Mouse (Mus musculus) layer of hippocampus, adult 18-20 months (tissue): Measurements from ENCODE around the gene Bicc1. TPM values are rescaled to one million over a fixed set of nuclear protein-coding genes. Genes with fewer than 3 reads are reported as not detected.

Experiments used
- DNase-seq, 2 experiments: peaks; one replicate each; pipeline ENCODE4 v3.0.0; 2022; ENCODE audit warnings: low spot score in 2 of 2
- total RNA-seq, 2 experiments: library from RNA; stranded (reverse); gene quantifications; 2 replicates each; pipeline ENCODE4 v1.2.3; 2021

Gene Bicc1
- total RNA-seq, 2 experiments from 2014 or later = 3.6 to 4.1 TPM

DNA sequence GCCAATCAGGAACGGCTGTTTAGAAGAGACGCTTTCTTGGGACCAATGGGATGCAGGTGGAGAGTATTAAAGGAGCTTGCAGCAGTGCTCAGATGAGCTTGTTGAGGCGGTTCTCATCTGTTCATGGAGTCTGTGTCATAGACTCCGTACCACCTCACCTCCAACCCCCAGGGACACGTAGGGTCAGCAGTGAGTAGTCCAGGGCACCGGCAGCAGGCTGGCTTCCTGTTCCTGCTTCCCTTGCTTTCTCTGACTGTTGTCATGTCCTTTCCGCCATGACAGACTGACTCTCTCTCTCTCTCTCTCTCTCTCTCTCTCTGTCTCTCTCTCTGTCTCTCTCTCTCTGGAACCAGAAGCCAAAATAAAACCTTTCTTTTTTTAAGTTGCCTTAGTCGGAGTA lies 263.6 kb downstream of the Bicc1 start:
- no peak for DNase-seq

DNA sequence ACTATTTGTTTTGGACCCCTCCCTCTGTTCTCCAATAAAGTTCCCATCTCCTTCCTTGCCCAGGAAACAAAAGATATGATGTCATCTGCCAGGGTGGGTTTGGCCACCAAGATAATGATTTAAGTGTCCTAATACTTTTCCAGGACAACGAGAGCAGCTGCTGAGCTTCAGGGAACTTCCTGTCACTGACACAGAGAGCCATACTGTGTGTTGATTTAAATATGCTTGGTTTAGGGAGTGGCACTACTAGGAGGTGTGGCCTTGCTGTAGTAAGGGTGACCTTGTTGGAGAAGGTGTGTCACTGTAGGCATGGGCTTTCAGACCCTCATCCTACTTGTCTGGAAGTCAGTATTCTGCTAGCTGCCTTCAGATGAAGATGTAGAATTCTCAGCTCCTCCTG lies 281.5 kb downstream of the Bicc1 start:
- no peak for DNase-seq

DNA sequence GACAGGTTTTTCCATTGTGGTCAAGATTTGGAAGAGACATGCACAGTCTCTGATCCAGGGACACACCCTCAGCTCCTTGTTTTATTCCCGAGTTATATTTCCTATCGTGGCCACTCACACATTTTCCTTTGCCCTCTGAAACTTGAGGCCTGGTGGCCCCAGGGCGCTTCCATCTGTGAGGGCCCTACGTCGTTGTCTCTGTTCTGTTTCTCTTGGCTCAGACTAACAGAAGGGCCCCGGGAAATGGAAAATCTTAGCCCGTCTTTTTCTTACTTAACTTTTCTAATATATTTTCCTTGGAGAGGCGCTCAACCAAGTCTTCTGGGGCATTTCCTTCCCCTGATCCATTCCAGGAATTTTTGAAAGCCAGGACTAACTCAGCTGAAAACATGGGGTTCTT lies 281.9 kb downstream of the Bicc1 start:
- DNase-seq = no peak

DNA sequence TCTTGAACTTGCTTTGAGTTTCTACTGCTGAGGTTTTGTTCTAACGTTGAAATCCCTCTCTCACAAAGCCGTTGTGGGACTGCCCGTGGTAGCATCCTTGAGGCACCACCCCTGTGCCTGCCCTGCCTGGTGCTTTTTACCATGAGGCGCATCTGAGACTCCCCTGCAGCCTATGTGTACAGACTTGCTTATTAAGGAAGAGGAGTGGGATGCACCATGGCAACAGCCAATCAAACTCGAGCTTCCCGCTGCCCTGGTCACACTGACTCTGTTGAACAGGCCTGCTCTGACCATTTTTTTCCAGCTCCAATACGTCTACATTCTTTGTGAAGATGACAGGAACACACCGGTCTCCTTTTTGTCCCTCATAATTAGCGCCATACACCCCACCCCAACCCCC lies 283.0 kb downstream of the Bicc1 start:
- DNase-seq = no peak

DNA sequence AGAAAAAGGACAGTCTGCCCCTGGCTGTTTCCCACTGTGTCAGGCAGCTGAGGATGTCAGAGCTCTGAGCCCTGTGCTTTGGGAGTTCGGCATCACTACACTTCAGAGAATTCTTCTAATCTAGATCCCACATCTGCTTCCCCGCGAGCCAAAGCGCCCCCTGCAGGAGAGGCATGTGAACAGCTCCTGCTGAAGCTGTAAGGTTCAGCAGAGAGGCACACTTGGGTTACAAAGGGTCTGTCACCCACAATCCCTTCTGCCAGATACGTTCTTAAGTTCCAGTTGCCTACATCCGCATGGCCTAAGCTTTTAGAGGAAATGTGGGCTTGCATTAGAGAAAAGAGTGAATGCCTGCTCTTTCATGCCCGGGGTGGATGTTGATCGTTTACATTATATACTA lies 283.4 kb downstream of the Bicc1 start:
- no peak for DNase-seq

DNA sequence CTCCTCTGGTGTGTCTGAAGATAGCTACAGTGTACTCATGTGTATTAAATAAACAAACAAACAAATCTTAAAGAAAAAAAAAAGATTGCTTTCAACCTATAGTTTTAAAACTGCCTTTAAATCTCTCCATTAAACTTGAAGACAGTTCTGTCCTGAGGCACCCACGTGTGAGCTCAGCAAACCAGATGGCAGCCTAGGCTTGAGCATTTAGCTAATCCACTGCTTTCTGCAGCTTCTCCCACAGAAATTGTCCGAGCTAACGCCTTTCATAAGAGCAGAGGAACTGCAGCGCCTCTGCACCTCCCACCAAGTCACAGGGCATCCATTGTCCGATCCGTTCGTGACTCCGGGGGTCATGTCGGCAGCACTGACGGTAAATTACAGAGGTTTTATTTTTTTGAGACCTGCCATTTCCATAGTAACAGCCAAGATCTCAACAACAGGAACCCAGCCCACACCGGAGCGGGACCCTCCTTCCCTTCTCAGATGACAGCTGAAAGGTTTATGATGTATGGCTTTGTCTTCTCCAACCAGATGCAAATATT lies 284.4 kb downstream of the Bicc1 start:
- DNase-seq = peak in 1 of 2 experiments; percentile 34

Other genes starting within 250 kb of the Bicc1 start
- gene Tfam, start 78.6 kb upstream of the Bicc1 start, total RNA-seq = 10 to 100 TPM; 37.4 to 44.4 TPM
- 10 to 100 TPM; 49.2 TPM for gene Ube2d1, start 125.6 kb upstream of the Bicc1 start, total RNA-seq
- gene Cisd1, start 185.3 kb upstream of the Bicc1 start, total RNA-seq = 100 to 1,000 TPM; 125 to 134 TPM
- gene Ipmk, start 188.1 kb upstream of the Bicc1 start, total RNA-seq = 10 to 100 TPM; 42.7 to 44.3 TPM